Mouse (Mus musculus): ENCODE measurements around the gene Ube2e1. TPM values are rescaled to one million over a fixed set of nuclear protein-coding genes. Genes with fewer than 3 reads are reported as not detected.
"Not testable (repeated sequence)": the region's sequence is repeated elsewhere in the genome, so short reads cannot be mapped to it uniquely, and the experiment has no call there.

The Ube2e1 gene
- total and polyA plus RNA-seq, 3 experiments, result 55.9 to 77.1 (median 56.6) TPM

DNA sequence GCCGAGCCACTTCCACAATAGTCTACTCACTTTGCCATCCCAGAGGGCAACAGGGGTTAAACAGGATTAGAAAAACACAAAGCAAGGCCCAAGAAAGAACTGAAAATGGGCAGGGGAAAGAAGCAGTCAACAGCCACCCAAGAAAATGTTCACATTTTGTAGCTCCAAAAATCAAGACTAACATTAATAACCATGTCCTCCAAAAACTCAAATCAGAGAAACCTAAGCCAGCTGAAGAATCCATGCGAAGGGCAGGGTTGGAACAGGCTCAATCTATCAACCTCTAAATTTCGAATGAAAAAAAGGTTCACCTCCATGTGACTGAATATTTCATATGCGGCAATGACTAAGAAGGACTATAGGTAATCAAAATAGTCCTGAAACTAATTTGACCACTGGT, 94.3 kb downstream of the Ube2e1 start:
- no peaks in the 10 kb centered on the region for H3K9me3 ChIP-seq (replicated peaks)
- H3K27me3 ChIP-seq (ENCODE audit: insufficient read depth, low read length), result no peaks in the 10 kb centered on the region
- no peak for TF ChIP-seq GATA1 (IDR thresholded peaks at IDR 0.05; ENCODE audit: borderline replicate concordance, low read length)
- no peak for TF ChIP-seq CTCF (IDR thresholded peaks at IDR 0.05; ENCODE audit: low read depth, low read length)
- TF ChIP-seq TAL1 (conservative IDR thresholded peaks at IDR 0.05; ENCODE audit: low read depth, low read length), result no peak
- no peak for TF ChIP-seq POLR2AphosphoS5 (IDR thresholded peaks at IDR 0.05; ENCODE audit: insufficient replicate concordance, low read depth, low read length)
- TF ChIP-seq GATA2 (IDR thresholded peaks at IDR 0.05; ENCODE audit: borderline replicate concordance, low read depth, low read length), result no peak
- peaks cover 17% of the 10 kb centered on the region for H3K4me1 ChIP-seq (ENCODE audit: insufficient read depth, low read depth, low read length)
- no peak overlapping the region for H3K4me3 ChIP-seq (ENCODE audit: low read depth, low read length)
- ATAC-seq (ENCODE audit: extremely low read depth, insufficient number of reproducible peaks, low FRiP score, poor library complexity, severe bottlenecking) (no peak), DNase-seq (ENCODE audit: low spot score) (no peak)
- H3K36me3 ChIP-seq (replicated peaks), result no peaks in the 10 kb centered on the region

DNA sequence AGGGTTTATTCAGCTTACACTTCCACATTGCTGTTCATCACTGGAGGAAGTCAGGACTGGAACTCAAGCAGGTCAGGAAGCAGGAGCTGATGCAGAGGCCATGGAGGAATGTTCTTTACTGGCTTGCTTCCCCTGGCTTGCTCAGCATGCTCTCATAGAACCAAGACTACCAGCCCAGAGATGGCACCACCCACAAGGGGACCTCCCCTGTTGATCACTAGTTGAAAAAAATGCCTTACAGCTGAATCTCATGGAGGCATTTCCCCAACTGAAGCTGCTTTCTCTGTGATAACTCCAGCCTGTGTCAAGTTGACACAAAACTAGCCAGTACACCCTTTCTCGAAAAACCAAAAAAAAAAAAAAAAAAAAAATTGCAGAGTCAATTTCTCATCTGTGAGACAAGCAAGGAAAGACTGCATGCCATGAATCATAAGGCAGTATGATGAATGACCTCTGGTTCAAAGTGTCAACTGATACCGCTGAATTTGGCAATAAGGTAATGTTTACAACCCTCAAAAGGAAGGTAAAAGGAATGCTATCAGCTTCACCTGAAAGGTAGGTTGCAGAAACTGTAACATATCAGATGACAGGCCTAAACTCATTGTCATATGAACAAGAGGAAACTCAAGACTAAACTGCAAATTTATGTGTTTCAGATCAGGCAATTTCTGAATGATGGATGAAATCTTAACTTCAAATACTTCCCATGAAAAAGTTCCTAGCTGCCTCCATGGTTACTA, 95.0 kb downstream of the Ube2e1 start:
- not testable (repeated sequence) for DNase-seq (ENCODE audit: low spot score); H3K27me3 ChIP-seq (ENCODE audit: insufficient read depth, low read length); H3K36me3 ChIP-seq (replicated peaks); H3K9me3 ChIP-seq (replicated peaks); ATAC-seq (ENCODE audit: extremely low read depth, insufficient number of reproducible peaks, low FRiP score, poor library complexity, severe bottlenecking); H3K4me3 ChIP-seq (ENCODE audit: low read depth, low read length)
- peaks cover 17% of the 10 kb centered on the region for H3K4me1 ChIP-seq (ENCODE audit: insufficient read depth, low read depth, low read length)

DNA sequence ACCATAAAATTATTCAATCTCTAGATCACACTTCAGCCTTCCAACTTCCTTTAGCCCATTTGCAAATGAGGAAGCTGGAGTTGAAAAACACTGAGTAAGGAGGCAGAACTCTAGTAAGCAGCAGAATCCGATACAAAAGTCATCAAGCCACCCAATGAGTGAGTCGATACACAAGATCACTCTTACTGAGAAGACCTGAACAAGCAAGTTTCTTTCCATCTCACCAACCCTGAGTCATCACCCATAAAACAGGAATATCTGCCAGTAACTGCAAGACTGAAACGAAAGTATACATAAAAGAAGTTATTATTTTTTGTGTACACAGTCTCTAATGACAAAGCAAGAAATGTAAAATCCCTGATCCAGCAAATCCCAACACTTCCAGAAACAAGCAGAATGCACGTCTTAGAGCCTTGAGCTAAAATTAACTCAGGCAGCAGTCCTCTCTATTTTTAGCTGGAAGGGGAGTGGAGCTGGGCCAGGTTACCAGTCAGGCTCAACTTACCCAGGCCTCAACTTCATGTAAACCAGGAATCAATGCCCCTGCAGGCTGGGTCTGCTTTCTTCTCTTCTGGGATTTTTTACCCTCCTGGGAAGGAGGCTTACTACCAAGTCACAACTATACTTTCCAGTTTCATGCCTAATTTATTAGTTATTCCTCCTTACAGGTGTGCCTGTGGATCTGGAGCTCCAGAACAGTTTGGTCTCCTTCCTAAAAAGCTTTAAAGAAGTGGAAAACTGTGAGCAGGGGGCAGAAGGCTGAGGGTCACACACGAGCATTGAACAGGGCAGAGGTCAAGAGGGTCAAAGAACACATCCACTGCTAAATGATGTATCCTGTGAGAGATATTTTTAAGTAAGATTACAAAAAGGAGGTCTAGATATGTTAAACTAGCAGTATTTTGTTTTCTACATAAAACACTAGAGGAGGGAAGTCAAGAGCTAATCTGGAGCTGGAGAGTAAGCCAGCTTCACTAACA, 97.4 kb downstream of the Ube2e1 start:
- H3K4me1 ChIP-seq (ENCODE audit: insufficient read depth, low read depth, low read length), result peaks cover 11% of the 10 kb centered on the region
- H3K36me3 ChIP-seq (replicated peaks), result no peaks in the 10 kb centered on the region
- no peak for ATAC-seq (ENCODE audit: extremely low read depth, insufficient number of reproducible peaks, low FRiP score, poor library complexity, severe bottlenecking)
- H3K9me3 ChIP-seq (replicated peaks), result no peaks in the 10 kb centered on the region
- TF ChIP-seq GATA2 (IDR thresholded peaks at IDR 0.05; ENCODE audit: borderline replicate concordance, low read depth, low read length), result no peak
- no peak for TF ChIP-seq GATA1 (IDR thresholded peaks at IDR 0.05; ENCODE audit: borderline replicate concordance, low read length)
- TF ChIP-seq CTCF (IDR thresholded peaks at IDR 0.05; ENCODE audit: low read depth, low read length), result no peak
- no peak for TF ChIP-seq TAL1 (conservative IDR thresholded peaks at IDR 0.05; ENCODE audit: low read depth, low read length)
- TF ChIP-seq POLR2AphosphoS5 (IDR thresholded peaks at IDR 0.05; ENCODE audit: insufficient replicate concordance, low read depth, low read length), result no peak
- H3K27me3 ChIP-seq (ENCODE audit: insufficient read depth, low read length), result no peaks in the 10 kb centered on the region
- no peak for DNase-seq (ENCODE audit: low spot score)
- no peak overlapping the region for H3K4me3 ChIP-seq (ENCODE audit: low read depth, low read length)

DNA sequence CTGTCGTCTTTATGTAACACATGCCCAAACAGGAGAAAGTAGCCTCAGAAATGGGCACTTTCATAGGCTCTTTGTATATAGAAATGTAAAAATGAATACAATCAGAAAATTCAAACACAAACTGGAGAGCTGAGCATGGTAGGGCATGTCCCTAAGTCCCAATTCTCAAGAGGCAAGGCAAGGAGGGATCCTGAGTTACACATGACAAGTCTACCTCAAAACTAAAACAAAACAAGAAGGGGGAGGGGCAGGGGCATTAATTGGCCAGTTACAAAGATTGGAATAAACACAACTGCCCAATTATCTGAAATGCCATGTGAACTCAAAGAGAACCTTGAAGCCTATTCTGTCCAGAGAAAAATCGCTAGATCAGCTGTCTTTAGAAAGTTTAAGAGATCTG, 98.6 kb downstream of the Ube2e1 start:
- TF ChIP-seq POLR2AphosphoS5 (IDR thresholded peaks at IDR 0.05; ENCODE audit: insufficient replicate concordance, low read depth, low read length) (no peak), TAL1 (conservative IDR thresholded peaks at IDR 0.05; ENCODE audit: low read depth, low read length) (no peak), GATA2 (IDR thresholded peaks at IDR 0.05; ENCODE audit: borderline replicate concordance, low read depth, low read length) (no peak), CTCF (IDR thresholded peaks at IDR 0.05; ENCODE audit: low read depth, low read length) (no peak), GATA1 (IDR thresholded peaks at IDR 0.05; ENCODE audit: borderline replicate concordance, low read length) (no peak)
- no peaks in the 10 kb centered on the region for H3K36me3 ChIP-seq (replicated peaks)
- H3K4me3 ChIP-seq (ENCODE audit: low read depth, low read length), result no peak overlapping the region
- H3K4me1 ChIP-seq (ENCODE audit: insufficient read depth, low read depth, low read length), result peaks cover 3% of the 10 kb centered on the region
- ATAC-seq (ENCODE audit: extremely low read depth, insufficient number of reproducible peaks, low FRiP score, poor library complexity, severe bottlenecking), result no peak
- no peak for DNase-seq (ENCODE audit: low spot score)
- H3K9me3 ChIP-seq (replicated peaks), result no peaks in the 10 kb centered on the region
- no peaks in the 10 kb centered on the region for H3K27me3 ChIP-seq (ENCODE audit: insufficient read depth, low read length)

Other genes with a start within 250 kb of the Ube2e1 start
- 4.1 and 4.4 TPM in 2 replicates for gene Nr1d2, start 92.7 kb downstream of the Ube2e1 start, total RNA-seq (2014; fragmentation: Nextera tagmentation)
- 5.1 and 6.9 TPM in 2 replicates for gene Nr1d2, start 92.7 kb downstream of the Ube2e1 start, total RNA-seq (2017)
- gene Nr1d2, start 92.7 kb downstream of the Ube2e1 start, polyA plus RNA-seq (2012), result 1.1 and 1.2 TPM in 2 replicates
- 5.7 and 6.2 TPM in 2 replicates for gene Nkiras1, start 60.7 kb downstream of the Ube2e1 start, total RNA-seq (2014; fragmentation: Nextera tagmentation)
- gene Nkiras1, start 60.7 kb downstream of the Ube2e1 start, total RNA-seq (2017), result 7.3 and 9.1 TPM in 2 replicates
- gene Nkiras1, start 60.7 kb downstream of the Ube2e1 start, polyA plus RNA-seq (2012), result 0.94 and 1.3 TPM in 2 replicates
- gene Rpl15, start 60.5 kb downstream of the Ube2e1 start, total RNA-seq (2014; fragmentation: Nextera tagmentation), result 1,734 and 1,835 TPM in 2 replicates
- 2,038 and 2,650 TPM in 2 replicates for gene Rpl15, start 60.5 kb downstream of the Ube2e1 start, total RNA-seq (2017)
- gene Rpl15, start 60.5 kb downstream of the Ube2e1 start, polyA plus RNA-seq (2012), result 104 and 145 TPM in 2 replicates

All from G1E (cell line).